Mouse (Mus musculus) limb, embryonic 13.5 days (tissue): Measurements from ENCODE around the gene E2f3. TPM values are rescaled to one million over a fixed set of nuclear protein-coding genes. Genes with fewer than 3 reads are reported as not detected.
A peak's percentile ranks its signal among the peaks of the same experiment; 100 is the strongest.

ENCODE experiments used
- ATAC-seq: fragments of 200-750 bp; cut with Nextera tagmentation; 2 replicates; pipeline ENCODE4 v1.8.0; 2017; ENCODE audit warnings: low read depth, moderate number of reproducible peaks, moderate TSS enrichment; ENCODE audit not compliant: low FRiP score
- H3K27ac ChIP-seq: fragments of 300-500 bp; sonication (generic); 2 replicates; pipeline ENCODE4 v1.5.1; 2015; ENCODE audit warnings: inconsistent platforms, mild to moderate bottlenecking, moderate library complexity
- H3K27me3 ChIP-seq: fragments of 300-500 bp; sonication (generic); 2 replicates; pipeline ENCODE4 v1.6.1; 2015; ENCODE audit warnings: mild to moderate bottlenecking, inconsistent platforms
- H3K36me3 ChIP-seq: fragments of 300-500 bp; sonication (generic); 2 replicates; pipeline ENCODE4 v1.6.1; 2015; ENCODE audit warnings: inconsistent platforms, mild to moderate bottlenecking, moderate library complexity
- H3K4me1 ChIP-seq: fragments of 300-500 bp; sonication (generic); 2 replicates; pipeline ENCODE4 v1.6.1; 2015; ENCODE audit warnings: inconsistent platforms
- H3K4me2 ChIP-seq: fragments of 300-500 bp; sonication (generic); replicated peaks from 2 replicates; pipeline ENCODE4 v1.6.1; 2015; ENCODE audit warnings: inconsistent platforms, mild to moderate bottlenecking, moderate library complexity
- H3K4me3 ChIP-seq: fragments of 300-500 bp; sonication (generic); 2 replicates; pipeline ENCODE4 v1.5.1; 2015; ENCODE audit warnings: moderate library complexity, mild to moderate bottlenecking, inconsistent platforms
- H3K9ac ChIP-seq: fragments of 300-500 bp; sonication (generic); 2 replicates; pipeline ENCODE4 v1.6.1; 2015; ENCODE audit warnings: mild to moderate bottlenecking, inconsistent platforms
- H3K9me3 ChIP-seq: fragments of 300-500 bp; sonication (generic); 2 replicates; pipeline ENCODE4 v1.6.1; 2016; ENCODE audit warnings: inconsistent platforms
- WGBS: fragments of 180-500 bp; shearing (Covaris S2); methylation state at CpG from one replicate; pipeline ENCODE4 v1.1.7; 2015; 5-methylcytosine and 5-hydroxymethylcytosine counted together
- polyA plus RNA-seq: library from polyadenylated mRNA; unstranded; fragments of >200 nt; fragmentation: Nextera tagmentation; extraction: Ambion mirVana; gene quantifications from 2 replicates; pipeline ENCODE4 v1.2.1, GENCODE M21; 2015

E2f3 gene
- polyA plus RNA-seq, result 12.6 and 13.6 TPM in 2 replicates

DNA sequence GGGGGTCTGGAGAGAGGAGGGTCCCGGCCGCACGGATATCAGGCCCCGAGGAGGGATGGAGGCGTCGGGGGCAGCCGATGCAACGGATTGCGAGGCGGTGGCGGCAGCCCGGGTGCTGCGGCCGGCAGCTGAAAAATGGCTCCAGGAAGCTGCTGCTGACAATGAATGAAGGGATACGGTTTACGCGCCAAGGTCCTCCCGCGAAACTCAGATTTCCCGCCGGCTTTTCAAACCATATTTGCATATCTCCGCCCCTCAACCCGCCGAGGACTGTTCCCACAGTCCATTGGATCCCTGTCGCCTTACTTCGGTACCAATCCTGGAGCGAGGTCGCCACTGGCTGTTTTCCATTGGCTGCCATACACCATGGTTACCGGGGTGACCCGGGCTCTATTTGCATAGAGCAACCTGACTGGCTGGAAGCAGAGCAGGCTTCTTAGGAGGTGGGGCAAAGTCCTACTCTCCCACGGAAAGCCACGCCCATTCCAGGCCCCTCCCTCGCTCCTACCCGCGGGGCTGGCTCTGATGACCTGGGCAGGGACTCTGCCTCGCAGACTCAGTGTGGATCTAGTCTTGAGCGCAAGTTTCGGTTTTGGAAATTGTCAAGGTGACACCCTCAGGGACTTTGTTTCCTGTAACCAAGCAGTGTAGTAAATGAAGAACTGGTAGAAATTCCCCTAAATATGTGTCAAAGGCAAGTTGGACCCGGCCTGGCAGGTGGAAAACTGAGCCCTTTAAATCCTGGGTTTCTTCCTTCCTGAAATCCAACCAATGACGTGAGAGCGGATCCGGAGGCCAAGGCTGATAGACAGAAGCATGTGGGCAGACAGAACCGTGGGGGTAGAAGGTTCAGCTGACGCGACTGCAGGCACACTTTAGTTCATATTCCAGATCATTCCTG is at the start of gene E2f3:
E2f3 (minus strand) TSS at position 209 of the 901 bp plus-strand sequence.
- peak within 1 kb of the TSS; percentile 85 for H3K4me2 ChIP-seq
- H3K4me1 ChIP-seq, result peaks cover 31% of the 10 kb centered on the region
- peak within 1 kb of the TSS; percentile 97 for H3K27ac ChIP-seq
- ATAC-seq, result peak; percentile 98
- no peaks in the 10 kb centered on the region for H3K27me3 ChIP-seq
- peak within 1 kb of the TSS; percentile 95 for H3K4me3 ChIP-seq
- no peaks in the 10 kb centered on the region for H3K36me3 ChIP-seq
- WGBS, result under 1% methylated on average over 45 of the region's 45 CpGs
- H3K9ac ChIP-seq, result peak within 1 kb of the TSS; percentile 99
- no peaks in the 10 kb centered on the region for H3K9me3 ChIP-seq

DNA sequence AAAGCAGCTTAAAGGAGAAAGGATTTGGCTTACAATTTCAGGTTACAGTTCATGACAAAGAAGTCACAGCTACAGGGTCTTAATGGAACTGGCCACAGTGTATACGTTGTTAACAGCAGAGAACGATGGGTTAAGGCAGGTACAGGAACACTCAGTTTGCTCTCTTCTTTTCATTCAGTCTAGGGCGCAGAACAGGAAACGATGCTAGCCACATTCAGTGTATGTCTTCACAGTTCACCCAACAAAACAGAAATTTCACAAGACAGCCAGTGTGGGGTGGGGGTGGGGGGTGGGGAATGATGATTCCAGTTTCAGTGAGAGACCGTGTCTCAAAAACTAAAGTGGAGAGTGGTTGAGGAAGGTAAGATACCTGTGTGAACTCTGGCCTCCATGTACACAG is 48.7 kb upstream of the E2f3 start:
- Histone ChIP-seq H3K27ac (no peak overlapping the region), H3K9ac (no peak overlapping the region), H3K4me1 (peaks cover 6% of the 10 kb centered on the region; the same call in 1 of the 2 replicates), H3K9me3 (no peaks in the 10 kb centered on the region), H3K36me3 (no peaks in the 10 kb centered on the region), H3K27me3 (no peaks in the 10 kb centered on the region), H3K4me3 (no peak overlapping the region), H3K4me2 (no peak overlapping the region)
- WGBS, result 92% methylated on average over 5 of the region's 5 CpGs
- no peak for ATAC-seq

DNA sequence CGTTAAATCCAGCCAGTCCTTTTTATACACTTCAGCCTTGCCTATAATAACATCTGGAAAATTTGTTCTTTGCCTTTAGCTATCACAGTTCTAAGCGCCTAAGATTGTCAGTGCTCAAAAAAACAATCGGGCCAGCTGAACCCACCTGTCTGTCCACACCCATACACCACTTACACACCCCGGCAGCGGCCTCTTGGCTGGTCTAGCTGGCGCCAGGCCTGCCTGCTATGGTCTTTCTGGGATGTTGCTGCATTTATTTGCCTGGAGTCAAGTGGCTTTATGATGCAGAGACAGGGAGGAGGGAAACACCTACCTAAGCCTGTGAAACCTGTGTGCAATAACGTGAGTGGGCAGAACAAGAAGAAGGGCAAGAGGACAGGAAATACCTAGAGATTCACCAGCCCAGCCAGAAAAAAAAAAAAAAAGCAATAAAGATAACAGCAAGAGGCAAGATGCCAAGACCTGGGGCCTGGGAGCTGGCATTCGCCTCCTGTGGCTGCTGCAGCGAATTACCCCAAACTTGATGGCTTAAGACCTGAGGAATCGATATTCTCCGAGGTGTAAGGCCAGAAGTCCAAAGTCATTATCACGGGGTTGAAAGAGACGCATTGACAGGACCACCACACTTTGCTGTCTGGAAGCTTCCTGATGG is 45.9 kb upstream of the E2f3 start:
- no peak overlapping the region for H3K9ac ChIP-seq
- ATAC-seq, result no peak
- no peaks in the 10 kb centered on the region for H3K36me3 ChIP-seq
- H3K9me3 ChIP-seq, result no peaks in the 10 kb centered on the region
- no peak overlapping the region for H3K4me3 ChIP-seq
- no peaks in the 10 kb centered on the region for H3K27me3 ChIP-seq
- H3K4me2 ChIP-seq, result no peak overlapping the region
- peaks cover 6% of the 10 kb centered on the region; the same call in 1 of the 2 replicates for H3K4me1 ChIP-seq
- no peak overlapping the region for H3K27ac ChIP-seq
- 66% methylated on average over 13 of the region's 13 CpGs for WGBS

DNA sequence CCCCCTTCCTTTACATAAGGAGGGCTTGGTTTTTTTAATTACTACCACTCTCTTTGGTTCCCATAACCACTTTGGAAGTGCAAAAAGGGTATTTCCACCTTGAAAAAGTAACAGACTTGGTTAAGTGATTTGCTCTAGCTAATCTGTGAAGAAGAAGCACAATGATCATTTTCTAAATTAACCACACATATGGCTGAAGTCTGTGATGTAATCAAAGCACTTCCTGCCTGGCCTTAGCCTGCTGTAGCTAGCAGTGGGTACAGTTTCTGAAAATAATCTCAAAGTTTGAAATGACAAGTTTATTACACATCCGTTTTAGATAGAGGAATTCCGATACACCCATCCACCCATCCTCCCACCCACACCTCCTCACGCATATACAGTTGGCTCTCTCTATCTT is 42.0 kb upstream of the E2f3 start:
- H3K9me3 ChIP-seq, result peaks cover 4% of the 10 kb centered on the region; the same call in 1 of the 2 replicates
- ATAC-seq, result no peak
- H3K4me1 ChIP-seq, result peaks cover 6% of the 10 kb centered on the region; the same call in 1 of the 2 replicates
- WGBS, result 81% methylated on average over 3 of the region's 3 CpGs
- H3K27ac ChIP-seq, result no peak overlapping the region
- no peaks in the 10 kb centered on the region for H3K27me3 ChIP-seq
- H3K9ac ChIP-seq, result no peak overlapping the region
- H3K4me3 ChIP-seq, result no peak overlapping the region
- no peaks in the 10 kb centered on the region for H3K36me3 ChIP-seq
- no peak overlapping the region for H3K4me2 ChIP-seq

DNA sequence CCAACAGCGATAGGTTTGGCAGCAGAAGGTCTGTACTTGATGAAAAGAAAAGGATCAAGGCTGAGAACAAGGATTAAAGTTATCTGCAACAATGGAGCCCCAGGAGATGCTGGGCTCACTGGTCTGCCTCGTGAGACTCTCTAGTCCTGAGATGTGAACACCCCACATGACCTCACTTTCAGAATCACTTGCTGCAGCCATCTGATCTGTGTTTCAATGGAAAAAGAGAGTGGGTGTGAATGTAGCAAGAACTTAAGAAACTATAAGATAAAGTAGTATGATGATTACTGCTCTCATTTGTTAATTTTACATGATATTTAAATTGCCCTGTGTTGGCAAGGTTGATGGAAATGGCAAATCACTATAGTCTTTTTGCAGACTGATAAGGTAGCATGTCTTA is 36.6 kb upstream of the E2f3 start:
- no peak overlapping the region for H3K4me3 ChIP-seq
- no peaks in the 10 kb centered on the region for H3K36me3 ChIP-seq
- no peaks in the 10 kb centered on the region for H3K4me1 ChIP-seq
- no peak for ATAC-seq
- H3K27ac ChIP-seq, result no peak overlapping the region
- no peaks in the 10 kb centered on the region for H3K27me3 ChIP-seq
- H3K4me2 ChIP-seq, result no peak overlapping the region
- peaks cover 4% of the 10 kb centered on the region; the same call in 1 of the 2 replicates for H3K9me3 ChIP-seq
- 87% methylated on average over 2 of the region's 2 CpGs for WGBS
- no peak overlapping the region for H3K9ac ChIP-seq

DNA sequence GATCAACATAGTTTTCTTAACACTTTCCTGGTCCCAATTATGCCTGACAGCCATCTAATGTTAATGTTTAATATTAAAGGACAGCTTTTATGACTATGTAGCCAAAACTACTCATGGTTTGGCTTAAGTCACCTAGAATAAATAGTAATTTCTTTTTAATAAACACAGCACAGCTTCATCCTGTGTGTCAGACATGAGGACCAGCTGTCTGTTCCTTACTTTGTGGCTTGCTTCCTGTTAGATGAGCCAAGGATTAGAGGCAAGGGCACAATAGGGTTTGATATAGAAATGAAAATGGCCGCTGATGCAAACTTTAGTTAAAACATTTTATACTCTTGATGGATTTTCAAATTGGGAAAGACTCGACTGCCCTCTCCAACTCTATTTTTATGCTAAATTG is 32.7 kb upstream of the E2f3 start:
- no peak for ATAC-seq
- no peaks in the 10 kb centered on the region for H3K4me1 ChIP-seq
- WGBS, result 88% methylated on average over 2 of the region's 2 CpGs

DNA sequence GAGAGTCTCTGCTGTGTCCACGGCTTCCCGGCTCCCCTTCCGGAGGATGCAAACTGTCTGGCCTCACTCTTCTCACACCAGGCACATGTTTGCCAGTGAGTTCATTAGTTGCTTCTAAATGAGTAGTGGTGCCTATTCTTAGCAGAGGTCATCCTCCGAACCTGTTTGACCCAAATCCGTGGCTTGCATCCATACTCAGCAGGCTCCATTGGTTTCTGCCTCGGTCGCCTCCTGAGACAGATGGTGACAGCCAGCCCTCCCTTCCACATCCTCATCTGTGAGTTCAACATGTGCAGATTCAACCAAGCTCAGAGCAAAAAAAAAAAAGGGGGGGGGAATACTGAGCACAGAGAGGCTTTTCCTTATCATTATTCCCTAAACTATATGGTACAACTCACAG is 31.7 kb upstream of the E2f3 start:
- H3K4me1 ChIP-seq, result no peaks in the 10 kb centered on the region
- no peak overlapping the region for H3K4me2 ChIP-seq
- no peak overlapping the region for H3K9ac ChIP-seq
- no peak for ATAC-seq
- no peak overlapping the region for H3K27ac ChIP-seq
- no peaks in the 10 kb centered on the region for H3K36me3 ChIP-seq
- 93% methylated on average over 7 of the region's 7 CpGs for WGBS
- no peaks in the 10 kb centered on the region for H3K27me3 ChIP-seq
- H3K9me3 ChIP-seq, result no peaks in the 10 kb centered on the region
- no peak overlapping the region for H3K4me3 ChIP-seq

More for the DNA sequence above, 32.7 kb upstream of the E2f3 start:
- H3K9ac ChIP-seq, result no peak overlapping the region
- no peak overlapping the region for H3K27ac ChIP-seq
- H3K4me2 ChIP-seq, result no peak overlapping the region
- H3K4me3 ChIP-seq, result no peak overlapping the region
- no peaks in the 10 kb centered on the region for H3K36me3 ChIP-seq
- H3K9me3 ChIP-seq, result peaks cover 4% of the 10 kb centered on the region; the same call in 1 of the 2 replicates
- H3K27me3 ChIP-seq, result no peaks in the 10 kb centered on the region

DNA sequence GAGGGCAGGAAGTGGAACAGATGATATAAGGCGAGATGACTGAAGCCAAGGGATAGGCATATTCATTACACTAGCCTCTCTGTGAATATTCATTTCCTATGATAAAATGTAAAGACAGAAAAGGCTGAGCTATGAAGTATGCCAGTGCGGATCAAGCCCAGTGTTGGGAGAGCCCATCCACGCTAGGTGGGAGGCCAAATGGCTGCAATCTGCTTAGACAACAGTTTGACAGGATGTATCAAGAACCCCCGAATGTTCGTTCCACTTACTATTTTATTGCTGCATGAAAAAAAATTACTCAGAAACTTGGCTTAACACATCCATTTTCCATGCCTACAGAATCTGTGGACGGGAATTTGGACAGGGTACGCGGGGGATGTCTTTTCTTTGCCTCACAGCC is 28.7 kb upstream of the E2f3 start:
- no peak overlapping the region for H3K9ac ChIP-seq
- WGBS, result 87% methylated on average over 8 of the region's 8 CpGs
- H3K27me3 ChIP-seq, result no peaks in the 10 kb centered on the region
- no peaks in the 10 kb centered on the region for H3K9me3 ChIP-seq
- no peak overlapping the region for H3K4me3 ChIP-seq
- H3K27ac ChIP-seq, result no peak overlapping the region
- H3K4me2 ChIP-seq, result no peak overlapping the region
- no peaks in the 10 kb centered on the region for H3K36me3 ChIP-seq
- no peaks in the 10 kb centered on the region for H3K4me1 ChIP-seq
- ATAC-seq, result no peak

DNA sequence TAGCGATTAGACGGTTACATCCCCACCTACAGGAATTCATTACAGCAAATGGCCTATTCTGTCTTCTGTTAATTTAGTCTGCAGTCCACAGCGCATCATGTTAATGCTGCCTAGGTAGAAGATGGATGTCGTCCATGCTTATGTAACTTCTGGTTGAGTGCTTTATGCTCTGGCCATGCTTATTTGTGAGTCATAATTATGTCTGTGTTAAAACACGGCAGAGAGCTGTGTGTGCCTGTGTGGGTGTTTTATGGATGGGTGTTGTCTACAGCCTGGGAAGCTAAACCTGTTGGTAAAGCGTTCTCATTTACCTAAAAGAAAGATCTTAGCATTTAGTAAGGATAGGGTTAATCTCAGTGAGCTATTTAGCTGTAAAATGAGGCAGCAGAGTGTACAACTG is 26.4 kb upstream of the E2f3 start:
- no peak for ATAC-seq
- no peaks in the 10 kb centered on the region for H3K9me3 ChIP-seq
- H3K4me1 ChIP-seq, result no peaks in the 10 kb centered on the region
- H3K27me3 ChIP-seq, result no peaks in the 10 kb centered on the region
- no peak overlapping the region for H3K9ac ChIP-seq
- WGBS, result 65% methylated on average over 6 of the region's 6 CpGs
- H3K36me3 ChIP-seq, result no peaks in the 10 kb centered on the region
- no peak overlapping the region for H3K4me2 ChIP-seq
- no peak overlapping the region for H3K4me3 ChIP-seq
- no peak overlapping the region for H3K27ac ChIP-seq

DNA sequence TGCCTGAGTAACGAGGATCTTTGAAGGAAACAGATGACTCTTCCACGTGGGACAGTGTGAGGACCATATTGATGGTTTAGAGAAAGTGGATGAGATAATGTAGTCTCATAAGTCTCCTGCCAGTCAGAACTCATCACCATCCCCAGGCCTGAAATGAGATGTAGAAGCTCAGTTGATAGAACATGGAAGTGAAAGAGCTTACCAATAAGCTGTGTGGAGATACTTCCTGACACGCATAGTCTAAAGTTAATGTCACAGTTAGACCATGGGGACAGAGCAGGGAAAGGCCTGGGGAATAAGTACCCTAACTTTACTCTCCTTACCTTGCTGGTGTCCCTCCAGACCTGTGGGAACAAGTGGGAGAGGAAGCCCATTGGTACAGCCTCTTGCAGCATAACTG is 22.9 kb upstream of the E2f3 start:
- no peak overlapping the region for H3K27ac ChIP-seq
- no peak for ATAC-seq
- H3K4me2 ChIP-seq, result no peak overlapping the region
- no peaks in the 10 kb centered on the region for H3K4me1 ChIP-seq
- WGBS, result 76% methylated on average over 3 of the region's 3 CpGs
- H3K36me3 ChIP-seq, result no peaks in the 10 kb centered on the region
- no peaks in the 10 kb centered on the region for H3K27me3 ChIP-seq
- H3K4me3 ChIP-seq, result no peak overlapping the region
- H3K9me3 ChIP-seq, result no peaks in the 10 kb centered on the region
- no peak overlapping the region for H3K9ac ChIP-seq

DNA sequence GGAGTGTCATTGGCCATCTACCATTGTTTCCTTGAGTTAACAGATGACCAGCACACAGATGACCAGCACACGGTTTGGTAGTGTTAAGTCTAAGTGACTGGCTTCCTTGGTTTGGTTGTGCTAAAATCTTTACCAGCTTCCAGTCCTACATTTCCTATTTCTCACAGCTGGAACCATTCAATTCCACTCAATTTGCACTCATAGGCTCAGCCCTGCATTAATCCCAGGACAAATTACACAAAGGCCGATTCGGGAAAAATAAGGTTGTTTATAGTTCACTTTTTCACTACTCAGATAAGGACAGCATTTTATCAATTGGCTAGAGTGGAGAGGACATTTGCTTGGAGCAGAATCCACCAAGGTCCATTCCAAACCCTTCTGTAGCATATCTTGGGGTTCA is 19.6 kb upstream of the E2f3 start:
- 79% methylated on average over 3 of the region's 3 CpGs for WGBS
- no peak for ATAC-seq
- no peak overlapping the region for H3K4me3 ChIP-seq
- H3K9me3 ChIP-seq, result no peaks in the 10 kb centered on the region
- H3K36me3 ChIP-seq, result no peaks in the 10 kb centered on the region
- no peak overlapping the region for H3K27ac ChIP-seq
- no peak overlapping the region for H3K9ac ChIP-seq
- H3K4me2 ChIP-seq, result no peak overlapping the region
- peaks cover 18% of the 10 kb centered on the region for H3K4me1 ChIP-seq
- no peaks in the 10 kb centered on the region for H3K27me3 ChIP-seq

DNA sequence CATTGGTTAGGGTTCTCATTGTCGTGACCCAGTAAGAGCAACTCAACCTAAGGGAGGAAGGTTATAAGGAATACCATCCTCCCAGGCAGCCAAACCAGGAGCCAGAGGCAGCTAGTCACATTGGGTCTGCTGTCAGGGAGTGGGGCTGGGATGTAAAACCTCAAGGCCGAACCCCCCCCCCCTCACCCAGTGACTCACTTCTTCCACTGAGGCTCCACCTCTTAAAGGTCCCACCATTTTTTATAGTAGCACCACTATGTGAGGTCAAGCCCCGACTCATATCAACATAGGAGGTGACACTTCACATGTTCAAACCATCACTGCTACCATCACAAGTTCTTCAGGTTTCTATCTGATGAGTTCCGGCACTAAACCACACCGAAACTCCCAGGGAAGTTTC is 19.0 kb upstream of the E2f3 start:
- no peak overlapping the region for H3K27ac ChIP-seq
- no peaks in the 10 kb centered on the region for H3K9me3 ChIP-seq
- H3K36me3 ChIP-seq, result no peaks in the 10 kb centered on the region
- H3K27me3 ChIP-seq, result no peaks in the 10 kb centered on the region
- H3K4me3 ChIP-seq, result no peak overlapping the region
- peaks cover 20% of the 10 kb centered on the region for H3K4me1 ChIP-seq
- H3K9ac ChIP-seq, result no peak overlapping the region
- 90% methylated on average over 5 of the region's 5 CpGs for WGBS
- ATAC-seq, result no peak
- H3K4me2 ChIP-seq, result no peak overlapping the region
